Mouse (Mus musculus): ENCODE data around the gene Fxyd1. TPM values are rescaled to one million over a fixed set of nuclear protein-coding genes. Genes with fewer than 3 reads are reported as not detected.

The Fxyd1 gene
- polyA plus RNA-seq, 1 experiment from 2014 or later = 9.4 TPM

DNA sequence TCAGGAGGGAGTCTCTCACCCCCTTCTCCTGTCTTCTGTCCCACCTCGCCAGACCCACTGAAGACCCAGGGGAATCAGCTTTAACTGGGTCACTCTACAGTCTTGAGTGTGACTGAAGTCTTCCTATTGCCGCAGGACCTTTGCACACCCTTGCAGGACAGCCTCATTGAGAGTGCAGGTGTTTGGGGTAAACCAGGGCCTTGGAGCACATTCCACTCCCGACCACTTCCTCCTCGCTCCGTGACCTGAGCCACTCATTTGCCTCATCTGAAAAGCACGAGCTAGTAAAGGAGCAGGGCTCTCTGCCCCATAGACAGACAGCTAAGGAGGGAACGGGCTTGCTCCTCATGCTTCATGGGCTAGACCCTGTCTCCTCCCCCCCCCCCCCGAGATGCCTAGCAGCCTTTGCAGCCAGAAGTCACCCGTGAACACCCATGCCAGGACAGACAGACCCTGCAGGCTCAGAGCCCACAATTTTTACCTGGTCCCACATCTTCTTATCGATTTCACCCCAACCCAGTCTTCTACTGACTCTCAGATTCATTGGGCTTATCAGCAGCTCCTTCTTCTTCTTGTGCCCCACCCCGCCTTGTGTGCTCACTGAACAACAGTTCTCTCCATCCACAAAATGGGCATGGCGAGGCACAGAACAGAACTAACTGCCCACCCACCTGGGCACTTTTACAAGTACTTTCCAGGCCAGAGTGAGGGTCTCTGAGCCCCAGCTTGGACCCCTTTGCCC, 16.5 kb downstream of the Fxyd1 start:
- 83% methylated on average over 12 of the region's 12 CpGs for WGBS
- DNase-seq (ENCODE audit: low spot score) (no peak), ATAC-seq (no peak)
- Histone ChIP-seq H3K36me3 (ENCODE audit: control insufficient read depth, insufficient read depth, low read length) (no peaks in the 10 kb centered on the region), H3K27ac (ENCODE audit: low read depth, low read length) (no peak overlapping the region), H3K27me3 (replicated peaks; ENCODE audit: control insufficient read depth, insufficient read depth, low read length) (peaks cover 13% of the 10 kb centered on the region; the same call in 1 of the 2 replicates), H3K4me3 (ENCODE audit: low read depth, low read length) (no peak overlapping the region), H3K9me3 (replicated peaks; ENCODE audit: control insufficient read depth, low read length) (no peaks in the 10 kb centered on the region), H3K9ac (ENCODE audit: low read length) (no peak overlapping the region), H3K4me1 (ENCODE audit: control insufficient read depth, insufficient read depth, low read length) (no peaks in the 10 kb centered on the region), H3K4me2 (ENCODE audit: low read length) (no peak overlapping the region)

DNA sequence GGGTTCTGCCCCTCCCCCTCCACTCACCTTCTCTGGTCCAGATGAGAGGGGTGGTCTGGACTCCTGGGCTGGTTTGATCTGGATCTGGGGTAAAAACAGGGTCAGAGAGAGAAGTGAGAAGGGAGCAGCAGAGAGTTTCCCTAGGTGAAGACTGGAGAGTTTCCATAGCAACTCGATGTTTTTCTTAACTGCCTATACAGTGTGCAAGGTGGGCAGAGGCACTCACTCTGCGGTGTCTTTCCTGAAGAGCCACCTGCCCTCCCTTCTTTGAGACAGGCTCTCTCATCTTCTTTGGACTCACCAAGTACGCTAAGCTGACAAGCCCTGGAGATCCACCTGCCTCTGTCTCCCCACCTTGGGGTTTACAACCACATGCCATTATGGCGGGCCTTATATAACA, 18.0 kb downstream of the Fxyd1 start:
- peaks cover 9% of the 10 kb centered on the region; the same call in 1 of the 2 replicates for H3K27me3 ChIP-seq (replicated peaks; ENCODE audit: control insufficient read depth, insufficient read depth, low read length)
- WGBS = 86% methylated on average over 4 of the region's 4 CpGs
- H3K36me3 ChIP-seq (ENCODE audit: control insufficient read depth, insufficient read depth, low read length) = no peaks in the 10 kb centered on the region
- ATAC-seq = no peak
- H3K9ac ChIP-seq (ENCODE audit: low read length) = no peak overlapping the region
- no peak overlapping the region for H3K4me2 ChIP-seq (ENCODE audit: low read length)
- no peaks in the 10 kb centered on the region for H3K4me1 ChIP-seq (ENCODE audit: control insufficient read depth, insufficient read depth, low read length)
- H3K9me3 ChIP-seq (replicated peaks; ENCODE audit: control insufficient read depth, low read length) = no peaks in the 10 kb centered on the region
- H3K27ac ChIP-seq (ENCODE audit: low read depth, low read length) = no peak overlapping the region
- no peak for DNase-seq (ENCODE audit: low spot score)
- no peak overlapping the region for H3K4me3 ChIP-seq (ENCODE audit: low read depth, low read length)

DNA sequence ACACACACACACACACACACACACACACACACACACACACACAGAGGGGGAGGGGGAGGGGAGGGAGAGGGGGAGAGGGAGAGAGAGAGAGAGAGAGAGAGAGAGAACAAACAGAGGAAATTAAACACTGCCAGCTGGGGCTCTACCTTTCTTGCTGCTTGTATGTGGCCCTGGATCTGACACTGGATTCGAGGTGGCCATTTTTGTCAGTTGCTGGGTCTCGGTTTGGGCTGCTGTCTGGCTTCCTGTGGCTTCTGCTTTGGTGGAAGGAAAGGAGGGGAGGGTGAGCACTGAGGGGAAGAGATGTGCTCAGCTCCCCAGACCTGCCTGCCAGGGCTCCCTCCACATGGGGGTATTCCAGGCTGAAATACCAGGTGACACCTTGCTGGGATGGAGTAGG, 19.3 kb downstream of the Fxyd1 start:
- no peak overlapping the region for H3K4me3 ChIP-seq (ENCODE audit: low read depth, low read length)
- no peaks in the 10 kb centered on the region for H3K36me3 ChIP-seq (ENCODE audit: control insufficient read depth, insufficient read depth, low read length)
- H3K4me2 ChIP-seq (ENCODE audit: low read length) = no peak overlapping the region
- DNase-seq (ENCODE audit: low spot score) (no peak), ATAC-seq (no peak)
- H3K4me1 ChIP-seq (ENCODE audit: control insufficient read depth, insufficient read depth, low read length) = no peaks in the 10 kb centered on the region
- no peak overlapping the region for H3K27ac ChIP-seq (ENCODE audit: low read depth, low read length)
- H3K9ac ChIP-seq (ENCODE audit: low read length) = no peak overlapping the region
- peaks cover 9% of the 10 kb centered on the region; the same call in 1 of the 2 replicates for H3K27me3 ChIP-seq (replicated peaks; ENCODE audit: control insufficient read depth, insufficient read depth, low read length)
- 60% methylated on average over 2 of the region's 2 CpGs for WGBS
- no peaks in the 10 kb centered on the region for H3K9me3 ChIP-seq (replicated peaks; ENCODE audit: control insufficient read depth, low read length)

DNA sequence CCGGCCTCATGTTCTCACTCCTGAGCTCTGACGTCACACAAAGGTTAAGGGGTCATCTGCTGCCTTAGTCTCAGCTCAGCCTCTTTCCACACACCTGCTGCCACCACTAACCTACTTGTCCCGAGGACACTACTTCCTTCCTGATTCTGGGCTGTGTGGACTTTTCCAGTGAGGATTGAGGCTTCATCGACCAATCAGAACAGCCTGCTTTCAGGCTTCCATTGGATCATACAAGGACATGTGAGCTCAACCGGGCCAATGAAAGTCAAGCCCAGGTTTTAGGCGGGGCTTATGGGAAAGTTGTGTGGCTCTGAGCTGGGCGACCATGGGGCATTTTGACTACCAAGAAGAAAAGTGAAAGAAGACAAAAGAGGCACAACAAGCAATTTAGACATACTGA, 20.1 kb downstream of the Fxyd1 start:
- no peaks in the 10 kb centered on the region for H3K9me3 ChIP-seq (replicated peaks; ENCODE audit: control insufficient read depth, low read length)
- H3K4me1 ChIP-seq (ENCODE audit: control insufficient read depth, insufficient read depth, low read length) = no peaks in the 10 kb centered on the region
- peaks cover 7% of the 10 kb centered on the region; the same call in 1 of the 2 replicates for H3K27me3 ChIP-seq (replicated peaks; ENCODE audit: control insufficient read depth, insufficient read depth, low read length)
- H3K27ac ChIP-seq (ENCODE audit: low read depth, low read length) = no peak overlapping the region
- DNase-seq (ENCODE audit: low spot score) (no peak), ATAC-seq (no peak)
- no peak overlapping the region for H3K9ac ChIP-seq (ENCODE audit: low read length)
- H3K4me2 ChIP-seq (ENCODE audit: low read length) = no peak overlapping the region
- no peak overlapping the region for H3K4me3 ChIP-seq (ENCODE audit: low read depth, low read length)
- no peaks in the 10 kb centered on the region for H3K36me3 ChIP-seq (ENCODE audit: control insufficient read depth, insufficient read depth, low read length)
- WGBS = 87% methylated on average over 7 of the region's 7 CpGs

DNA sequence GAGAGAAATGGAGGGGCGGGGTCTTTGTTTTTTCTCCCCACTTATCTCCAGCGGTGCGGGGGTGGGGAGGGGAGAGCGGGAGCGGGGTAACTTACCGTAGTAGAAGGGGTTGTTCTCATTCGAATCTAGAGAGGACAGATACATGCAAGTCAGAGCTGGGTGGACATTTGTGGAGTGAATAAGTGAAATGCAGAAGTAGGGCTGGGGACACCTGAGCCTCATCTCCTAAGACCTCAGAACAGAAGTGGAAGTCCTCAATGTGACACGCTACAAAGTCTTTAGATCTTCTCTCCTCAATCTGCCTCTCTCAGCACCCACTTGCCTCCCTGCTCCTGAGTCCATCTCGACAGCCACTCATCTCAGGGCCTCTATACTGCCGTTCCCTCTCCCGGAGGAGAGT, 21.7 kb downstream of the Fxyd1 start:
- Histone ChIP-seq H3K27ac (ENCODE audit: low read depth, low read length) (no peak overlapping the region), H3K9ac (ENCODE audit: low read length) (no peak overlapping the region), H3K27me3 (replicated peaks; ENCODE audit: control insufficient read depth, insufficient read depth, low read length) (no peaks in the 10 kb centered on the region), H3K9me3 (replicated peaks; ENCODE audit: control insufficient read depth, low read length) (no peaks in the 10 kb centered on the region), H3K4me3 (ENCODE audit: low read depth, low read length) (no peak overlapping the region), H3K36me3 (ENCODE audit: control insufficient read depth, insufficient read depth, low read length) (no peaks in the 10 kb centered on the region), H3K4me1 (ENCODE audit: control insufficient read depth, insufficient read depth, low read length) (no peaks in the 10 kb centered on the region), H3K4me2 (ENCODE audit: low read length) (no peak overlapping the region)
- DNase-seq (ENCODE audit: low spot score) (no peak), ATAC-seq (no peak)
- 86% methylated on average over 11 of the region's 11 CpGs for WGBS

DNA sequence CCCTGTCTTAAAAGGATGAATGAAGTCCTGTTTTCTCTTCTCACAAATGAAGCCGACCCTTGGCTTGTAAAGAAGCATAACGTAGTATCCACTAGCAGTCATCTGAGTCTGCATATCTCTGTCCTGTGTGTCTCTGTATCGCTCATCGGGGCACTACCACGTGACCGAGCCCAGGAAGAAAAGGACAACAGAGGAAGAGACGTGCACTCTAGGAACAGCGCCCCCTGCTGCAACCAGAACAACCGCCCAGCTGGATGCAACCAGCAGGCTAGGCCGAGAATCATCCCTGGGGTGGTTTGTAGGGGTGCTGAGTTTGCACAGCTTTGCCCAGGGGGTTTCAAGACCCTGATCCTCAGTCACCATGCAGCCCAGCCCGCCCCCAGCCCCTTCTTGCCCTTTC, 22.2 kb downstream of the Fxyd1 start:
- Histone ChIP-seq H3K4me2 (ENCODE audit: low read length) (no peak overlapping the region), H3K27ac (ENCODE audit: low read depth, low read length) (no peak overlapping the region), H3K9me3 (replicated peaks; ENCODE audit: control insufficient read depth, low read length) (no peaks in the 10 kb centered on the region), H3K36me3 (ENCODE audit: control insufficient read depth, insufficient read depth, low read length) (no peaks in the 10 kb centered on the region), H3K4me1 (ENCODE audit: control insufficient read depth, insufficient read depth, low read length) (no peaks in the 10 kb centered on the region), H3K4me3 (ENCODE audit: low read depth, low read length) (no peak overlapping the region), H3K9ac (ENCODE audit: low read length) (no peak overlapping the region), H3K27me3 (replicated peaks; ENCODE audit: control insufficient read depth, insufficient read depth, low read length) (no peaks in the 10 kb centered on the region)
- no peak for ATAC-seq
- WGBS = 64% methylated on average over 11 of the region's 11 CpGs
- no peak for DNase-seq (ENCODE audit: low spot score)

DNA sequence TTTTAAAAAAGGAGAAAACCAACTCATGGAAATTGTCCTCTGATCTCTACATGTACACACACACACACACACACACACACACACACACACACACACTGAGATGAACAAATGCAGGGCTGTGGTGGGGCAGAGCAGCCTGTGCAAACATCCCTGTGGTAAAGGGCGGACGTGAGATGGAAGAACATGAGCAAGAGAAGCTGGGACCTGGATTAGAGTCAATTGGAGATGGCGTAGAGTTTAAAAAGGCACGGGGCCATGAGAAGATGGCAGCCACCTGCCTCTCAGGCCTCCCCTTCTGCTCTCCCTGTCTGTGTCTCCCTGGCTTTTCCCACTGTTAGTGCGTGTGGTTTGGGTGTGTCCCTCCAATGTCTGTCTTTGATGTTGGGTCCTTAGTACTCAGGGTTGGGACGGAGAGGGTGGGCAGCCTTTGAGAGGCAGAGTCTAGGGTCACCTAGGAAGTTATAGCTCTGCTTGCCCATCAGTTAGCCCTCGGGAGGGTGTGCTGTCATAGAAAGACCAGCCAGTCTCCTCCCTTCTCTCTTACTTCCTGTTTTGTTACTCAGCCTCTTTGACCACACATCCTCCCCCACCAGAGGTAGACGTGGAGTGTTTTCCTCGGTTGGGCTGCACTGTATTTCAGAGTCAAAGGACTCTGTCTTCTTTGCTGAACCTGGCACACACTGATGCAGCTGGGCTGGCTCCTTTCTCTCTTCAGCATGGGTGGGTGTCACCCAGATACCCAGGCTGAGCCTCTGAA, 23.4 kb downstream of the Fxyd1 start:
- H3K4me1 ChIP-seq (ENCODE audit: control insufficient read depth, insufficient read depth, low read length) = no peaks in the 10 kb centered on the region
- no peak for DNase-seq (ENCODE audit: low spot score)

DNA sequence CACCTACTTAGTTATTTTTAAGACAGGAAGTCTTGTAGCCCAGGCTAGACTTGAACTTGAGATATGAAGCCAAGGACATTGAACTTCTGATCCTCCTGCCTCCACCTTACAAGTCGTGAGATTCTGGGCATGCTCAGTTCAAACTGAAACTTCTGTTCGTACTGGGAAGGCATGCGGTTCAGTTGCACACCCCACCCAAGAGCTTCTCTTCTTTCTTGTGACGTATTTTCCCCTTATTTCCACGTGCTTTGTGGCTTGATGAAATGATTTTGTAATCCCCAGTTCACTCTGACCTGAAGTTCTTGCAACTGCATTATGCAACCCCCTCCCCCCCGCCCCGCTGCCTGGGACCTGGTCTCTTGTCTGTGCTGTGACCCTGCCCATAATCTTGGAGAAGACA, 25.3 kb downstream of the Fxyd1 start:
- Histone ChIP-seq H3K4me3 (ENCODE audit: low read depth, low read length) (no peak overlapping the region), H3K27me3 (replicated peaks; ENCODE audit: control insufficient read depth, insufficient read depth, low read length) (no peaks in the 10 kb centered on the region), H3K27ac (ENCODE audit: low read depth, low read length) (no peak overlapping the region), H3K36me3 (ENCODE audit: control insufficient read depth, insufficient read depth, low read length) (no peaks in the 10 kb centered on the region), H3K4me1 (ENCODE audit: control insufficient read depth, insufficient read depth, low read length) (no peaks in the 10 kb centered on the region), H3K4me2 (ENCODE audit: low read length) (no peak overlapping the region), H3K9ac (ENCODE audit: low read length) (no peak overlapping the region), H3K9me3 (replicated peaks; ENCODE audit: control insufficient read depth, low read length) (no peaks in the 10 kb centered on the region)
- DNase-seq (ENCODE audit: low spot score) = no peak
- WGBS = 85% methylated on average over 7 of the region's 7 CpGs
- no peak for ATAC-seq

More for the DNA sequence above, 23.4 kb downstream of the Fxyd1 start:
- no peaks in the 10 kb centered on the region for H3K27me3 ChIP-seq (replicated peaks; ENCODE audit: control insufficient read depth, insufficient read depth, low read length)
- no peaks in the 10 kb centered on the region for H3K9me3 ChIP-seq (replicated peaks; ENCODE audit: control insufficient read depth, low read length)
- no peak overlapping the region for H3K9ac ChIP-seq (ENCODE audit: low read length)
- WGBS = 74% methylated on average over 9 of the region's 9 CpGs
- H3K27ac ChIP-seq (ENCODE audit: low read depth, low read length) = no peak overlapping the region
- H3K36me3 ChIP-seq (ENCODE audit: control insufficient read depth, insufficient read depth, low read length) = no peaks in the 10 kb centered on the region
- ATAC-seq = no peak
- no peak overlapping the region for H3K4me3 ChIP-seq (ENCODE audit: low read depth, low read length)
- H3K4me2 ChIP-seq (ENCODE audit: low read length) = no peak overlapping the region

DNA sequence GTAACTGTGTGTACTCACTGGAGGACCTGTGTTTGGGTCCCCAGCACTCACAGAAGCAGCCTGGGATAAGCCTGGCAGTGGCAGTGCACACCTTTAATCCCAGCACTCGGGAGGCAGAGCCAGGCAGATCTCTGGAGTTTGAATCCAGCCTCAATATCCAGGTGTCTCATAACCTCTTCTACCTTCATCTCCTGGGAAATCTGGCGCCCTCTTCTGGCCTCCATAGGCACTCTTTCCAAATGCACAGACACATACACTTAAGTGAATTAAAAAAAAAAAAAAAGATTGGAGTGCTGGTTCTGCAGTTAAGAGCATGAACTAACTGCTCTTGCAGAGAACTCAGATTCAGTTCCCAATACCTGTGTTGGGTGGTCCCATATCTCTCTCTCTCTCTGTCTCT, 26.3 kb downstream of the Fxyd1 start:
- ATAC-seq = no peak

More for the DNA sequence above, 26.3 kb downstream of the Fxyd1 start:
- H3K4me1 ChIP-seq (ENCODE audit: control insufficient read depth, insufficient read depth, low read length) = no peaks in the 10 kb centered on the region
- no peak overlapping the region for H3K4me2 ChIP-seq (ENCODE audit: low read length)
- H3K4me3 ChIP-seq (ENCODE audit: low read depth, low read length) = no peak overlapping the region
- no peak overlapping the region for H3K9ac ChIP-seq (ENCODE audit: low read length)
- H3K9me3 ChIP-seq (replicated peaks; ENCODE audit: control insufficient read depth, low read length) = no peaks in the 10 kb centered on the region
- no peaks in the 10 kb centered on the region for H3K27me3 ChIP-seq (replicated peaks; ENCODE audit: control insufficient read depth, insufficient read depth, low read length)
- WGBS = 71% methylated on average over 2 of the region's 2 CpGs
- no peak for DNase-seq (ENCODE audit: low spot score)
- no peak overlapping the region for H3K27ac ChIP-seq (ENCODE audit: low read depth, low read length)
- H3K36me3 ChIP-seq (ENCODE audit: control insufficient read depth, insufficient read depth, low read length) = no peaks in the 10 kb centered on the region

Measured in forebrain, embryonic 14.5 days (tissue).